Mouse (Mus musculus): Measurements from ENCODE around the gene Lhfpl5. TPM values are rescaled to one million over a fixed set of nuclear protein-coding genes. Genes with fewer than 3 reads are reported as not detected.

The Lhfpl5 gene
- polyA plus RNA-seq, 1 experiment from 2014 or later, result 0.61 TPM

DNA sequence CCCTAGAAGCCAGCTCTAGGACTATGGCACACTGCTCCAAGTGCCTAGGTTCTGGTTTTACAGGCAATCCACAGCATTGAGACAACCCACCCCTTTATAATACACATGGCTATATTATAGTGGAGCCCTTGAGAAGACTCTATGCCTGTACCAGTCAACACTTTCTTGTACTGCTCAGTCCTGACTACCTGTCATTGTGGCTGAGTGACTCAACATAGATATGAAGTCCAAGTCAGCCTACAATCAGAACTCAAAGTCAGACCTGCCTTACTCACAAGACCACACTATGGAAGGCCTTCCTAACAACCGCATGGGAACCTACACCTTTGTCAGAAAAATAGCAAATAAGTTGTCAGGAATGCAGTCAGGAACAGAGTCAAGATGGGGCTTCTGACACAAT is 43.3 kb downstream of the Lhfpl5 start:
- Histone ChIP-seq H3K4me1 (ENCODE audit: insufficient read depth, low read length) (peaks cover 13% of the 10 kb centered on the region), H3K9ac (replicated peaks; ENCODE audit: low read length) (no peak overlapping the region), H3K27ac (ENCODE audit: low read length) (no peak overlapping the region), H3K9me3 (ENCODE audit: low read length) (no peaks in the 10 kb centered on the region), H3K36me3 (ENCODE audit: insufficient read depth, low read length) (peaks cover 27% of the 10 kb centered on the region), H3K27me3 (ENCODE audit: insufficient read depth, low read length) (no peaks in the 10 kb centered on the region), H3K4me2 (replicated peaks; ENCODE audit: low read depth, low read length) (no peak overlapping the region), H3K4me3 (ENCODE audit: low read length) (no peak overlapping the region)
- ATAC-seq (ENCODE audit: low FRiP score, low TSS enrichment), result no peak
- WGBS, result 90% methylated on average over 1 of the region's 1 CpGs

DNA sequence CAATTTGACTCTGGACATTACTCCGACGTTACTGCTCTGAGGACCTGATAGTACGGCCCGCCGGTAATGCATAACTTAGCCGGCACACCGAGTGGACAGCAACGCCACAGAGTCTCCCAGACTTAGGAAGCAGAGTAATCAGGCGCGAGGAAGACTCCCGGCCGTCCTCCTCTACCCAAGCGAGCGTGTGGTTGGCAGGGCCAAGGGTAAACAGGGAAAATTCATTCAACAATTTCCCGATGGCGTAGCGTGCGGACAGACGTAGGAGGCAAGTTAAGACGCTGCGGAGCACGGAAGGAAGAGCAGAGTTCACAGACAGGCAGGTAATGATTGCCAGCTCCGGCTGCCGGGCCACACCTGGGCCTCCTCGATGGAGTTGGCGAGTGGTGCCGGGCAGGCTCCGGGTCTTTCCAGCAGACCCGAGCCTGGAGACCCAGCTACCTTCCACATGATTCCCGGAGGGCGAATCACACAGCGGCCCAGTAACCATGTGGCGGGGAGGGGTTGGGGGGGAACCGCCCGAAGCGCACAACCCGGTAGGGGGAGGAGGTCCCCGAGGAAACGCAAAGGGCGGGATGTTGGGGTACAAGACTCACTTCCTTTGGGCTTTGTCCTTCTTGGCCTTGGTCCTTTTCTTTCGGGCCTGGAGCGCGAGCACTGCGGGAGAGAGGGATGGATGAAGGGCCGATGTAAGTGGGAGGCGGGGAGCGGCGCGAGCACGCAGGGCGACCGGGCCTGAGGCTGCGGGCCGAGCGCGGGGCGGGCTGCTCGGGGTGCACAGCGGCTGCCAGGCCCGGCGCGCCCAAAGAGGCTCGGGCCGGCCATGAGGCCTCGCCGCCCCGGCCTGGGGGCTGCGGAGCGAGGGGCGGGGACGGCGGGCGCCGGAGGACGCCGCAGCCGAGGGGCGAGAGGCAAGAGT is 46.2 kb downstream of the Lhfpl5 start:
- peak; percentile 73 for ATAC-seq (ENCODE audit: low FRiP score, low TSS enrichment)
- under 1% methylated on average over 58 of the region's 78 CpGs for WGBS
- Histone ChIP-seq H3K27ac (ENCODE audit: low read length) (peak overlapping the region; percentile 88), H3K4me1 (ENCODE audit: insufficient read depth, low read length) (peaks cover 13% of the 10 kb centered on the region), H3K36me3 (ENCODE audit: insufficient read depth, low read length) (peaks cover 12% of the 10 kb centered on the region), H3K4me3 (ENCODE audit: low read length) (peak overlapping the region; percentile 95), H3K4me2 (replicated peaks; ENCODE audit: low read depth, low read length) (peak overlapping the region; percentile 77), H3K9me3 (ENCODE audit: low read length) (no peaks in the 10 kb centered on the region), H3K27me3 (ENCODE audit: insufficient read depth, low read length) (no peaks in the 10 kb centered on the region), H3K9ac (replicated peaks; ENCODE audit: low read length) (peak overlapping the region; percentile 94)

DNA sequence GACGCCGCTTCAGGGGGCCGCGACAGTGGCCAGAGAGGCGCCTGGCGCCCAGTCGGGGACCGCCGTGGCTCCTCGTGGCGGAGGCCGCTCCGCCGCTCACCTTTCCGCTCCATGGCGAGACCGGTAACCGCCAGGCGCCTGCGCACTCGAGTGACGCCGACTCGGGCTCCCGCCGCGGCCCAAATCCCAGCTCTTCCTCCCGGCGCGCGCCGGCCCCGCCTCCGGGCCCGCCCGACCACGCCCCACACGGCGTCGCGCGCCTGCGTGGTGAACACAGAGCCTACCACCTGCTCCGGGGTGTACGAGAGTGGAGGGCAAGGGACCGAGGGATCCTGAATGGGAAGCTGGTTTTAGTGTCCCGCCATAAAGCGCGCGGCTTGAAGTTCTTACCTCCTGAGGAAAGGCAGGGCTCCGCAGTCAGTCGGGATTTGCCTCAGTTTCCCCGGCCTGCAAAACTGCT is 46.9 kb downstream of the Lhfpl5 start, which contains the start of gene Srpk1:
Gene Srpk1 (minus strand): TSS at position 410 of the 460 bp plus-strand sequence.
- peak within 1 kb of the TSS; percentile 88 for H3K27ac ChIP-seq (ENCODE audit: low read length)
- under 1% methylated on average over 45 of the region's 53 CpGs for WGBS
- peak; percentile 94 for ATAC-seq (ENCODE audit: low FRiP score, low TSS enrichment)
- no peaks in the 10 kb centered on the region for H3K27me3 ChIP-seq (ENCODE audit: insufficient read depth, low read length)
- no peaks in the 10 kb centered on the region for H3K9me3 ChIP-seq (ENCODE audit: low read length)
- peak within 1 kb of the TSS; percentile 95 for H3K4me3 ChIP-seq (ENCODE audit: low read length)
- H3K9ac ChIP-seq (replicated peaks; ENCODE audit: low read length), result peak within 1 kb of the TSS; percentile 94
- peaks cover 13% of the 10 kb centered on the region for H3K4me1 ChIP-seq (ENCODE audit: insufficient read depth, low read length)
- peaks cover 12% of the 10 kb centered on the region for H3K36me3 ChIP-seq (ENCODE audit: insufficient read depth, low read length)
- H3K4me2 ChIP-seq (replicated peaks; ENCODE audit: low read depth, low read length), result peak within 1 kb of the TSS; percentile 77

DNA sequence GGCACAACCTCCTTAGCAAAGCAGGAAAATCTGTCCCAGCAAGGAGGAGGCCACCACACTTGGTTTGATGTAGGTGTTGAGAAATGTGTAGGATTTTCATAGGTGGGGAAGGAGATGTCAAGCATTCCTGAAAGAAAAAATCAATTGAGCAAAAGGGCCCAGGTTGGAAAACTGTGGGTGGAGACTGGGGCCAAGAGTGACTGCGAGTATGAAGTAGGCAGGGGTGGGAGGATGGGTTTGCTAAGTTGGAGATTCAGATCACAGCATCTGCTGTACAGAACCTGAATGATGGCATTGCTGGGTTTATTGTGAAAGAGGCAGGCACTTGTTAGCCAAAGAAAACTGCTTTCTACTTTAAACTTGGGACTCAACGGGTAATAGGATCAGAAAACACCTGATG is 49.4 kb downstream of the Lhfpl5 start:
- WGBS, result 80% methylated on average over 2 of the region's 2 CpGs
- no peak for ATAC-seq (ENCODE audit: low FRiP score, low TSS enrichment)
- Histone ChIP-seq H3K27ac (ENCODE audit: low read length) (no peak overlapping the region), H3K4me2 (replicated peaks; ENCODE audit: low read depth, low read length) (no peak overlapping the region), H3K4me1 (ENCODE audit: insufficient read depth, low read length) (peaks cover 20% of the 10 kb centered on the region), H3K9ac (replicated peaks; ENCODE audit: low read length) (no peak overlapping the region), H3K36me3 (ENCODE audit: insufficient read depth, low read length) (peaks cover 4% of the 10 kb centered on the region), H3K4me3 (ENCODE audit: low read length) (no peak overlapping the region), H3K9me3 (ENCODE audit: low read length) (no peaks in the 10 kb centered on the region), H3K27me3 (ENCODE audit: insufficient read depth, low read length) (no peaks in the 10 kb centered on the region)

DNA sequence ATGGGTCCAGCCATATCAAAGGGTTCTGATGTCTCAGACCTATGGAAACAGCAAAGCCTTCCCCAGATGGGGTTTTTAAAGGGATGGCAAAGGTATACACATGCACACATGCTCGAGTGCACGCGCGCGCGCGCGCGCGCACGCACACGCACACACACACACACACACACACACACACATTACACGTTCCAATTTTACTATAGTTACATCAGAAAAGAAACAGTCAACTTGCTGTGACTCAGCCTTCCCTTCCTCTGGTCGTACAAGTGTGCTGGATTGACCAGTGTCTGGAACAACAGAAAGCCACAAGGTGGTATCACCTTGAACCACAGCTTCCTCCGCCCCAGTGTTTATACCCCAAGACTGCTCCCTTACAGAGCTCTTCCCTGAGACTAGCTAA is 49.9 kb downstream of the Lhfpl5 start:
- peaks cover 16% of the 10 kb centered on the region for H3K4me1 ChIP-seq (ENCODE audit: insufficient read depth, low read length)
- no peak overlapping the region for H3K27ac ChIP-seq (ENCODE audit: low read length)
- H3K4me3 ChIP-seq (ENCODE audit: low read length), result no peak overlapping the region
- no peak overlapping the region for H3K4me2 ChIP-seq (replicated peaks; ENCODE audit: low read depth, low read length)
- WGBS, result 89% methylated on average over 15 of the region's 15 CpGs
- H3K36me3 ChIP-seq (ENCODE audit: insufficient read depth, low read length), result no peaks in the 10 kb centered on the region
- H3K27me3 ChIP-seq (ENCODE audit: insufficient read depth, low read length), result no peaks in the 10 kb centered on the region
- ATAC-seq (ENCODE audit: low FRiP score, low TSS enrichment), result no peak
- no peak overlapping the region for H3K9ac ChIP-seq (replicated peaks; ENCODE audit: low read length)
- no peaks in the 10 kb centered on the region for H3K9me3 ChIP-seq (ENCODE audit: low read length)

DNA sequence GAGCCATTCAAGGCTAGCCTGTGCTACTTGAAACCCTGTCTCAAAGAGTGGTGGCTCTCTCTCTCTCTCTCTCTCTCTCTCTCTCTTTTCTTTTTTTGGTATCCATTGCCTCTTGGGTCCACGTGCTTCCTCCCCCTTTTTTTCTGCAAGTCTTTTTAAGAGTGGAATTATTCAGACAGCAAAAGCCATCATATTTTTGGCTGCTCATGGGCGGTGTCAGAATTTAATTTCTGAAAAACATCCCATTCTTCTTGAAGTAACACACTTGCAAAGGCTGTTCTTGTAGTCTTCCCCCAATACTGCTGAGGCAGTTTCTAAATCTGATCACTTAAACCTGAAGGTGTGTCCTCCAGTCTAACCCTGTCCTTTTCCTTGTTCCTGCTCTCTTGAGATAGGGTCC is 51.5 kb downstream of the Lhfpl5 start:
- no peak for ATAC-seq (ENCODE audit: low FRiP score, low TSS enrichment)
- no peaks in the 10 kb centered on the region for H3K36me3 ChIP-seq (ENCODE audit: insufficient read depth, low read length)
- H3K9ac ChIP-seq (replicated peaks; ENCODE audit: low read length), result no peak overlapping the region
- WGBS, result 81% methylated on average over 2 of the region's 2 CpGs
- no peaks in the 10 kb centered on the region for H3K27me3 ChIP-seq (ENCODE audit: insufficient read depth, low read length)
- no peaks in the 10 kb centered on the region for H3K9me3 ChIP-seq (ENCODE audit: low read length)
- no peak overlapping the region for H3K4me2 ChIP-seq (replicated peaks; ENCODE audit: low read depth, low read length)
- H3K27ac ChIP-seq (ENCODE audit: low read length), result no peak overlapping the region
- H3K4me1 ChIP-seq (ENCODE audit: insufficient read depth, low read length), result peaks cover 7% of the 10 kb centered on the region
- H3K4me3 ChIP-seq (ENCODE audit: low read length), result no peak overlapping the region

DNA sequence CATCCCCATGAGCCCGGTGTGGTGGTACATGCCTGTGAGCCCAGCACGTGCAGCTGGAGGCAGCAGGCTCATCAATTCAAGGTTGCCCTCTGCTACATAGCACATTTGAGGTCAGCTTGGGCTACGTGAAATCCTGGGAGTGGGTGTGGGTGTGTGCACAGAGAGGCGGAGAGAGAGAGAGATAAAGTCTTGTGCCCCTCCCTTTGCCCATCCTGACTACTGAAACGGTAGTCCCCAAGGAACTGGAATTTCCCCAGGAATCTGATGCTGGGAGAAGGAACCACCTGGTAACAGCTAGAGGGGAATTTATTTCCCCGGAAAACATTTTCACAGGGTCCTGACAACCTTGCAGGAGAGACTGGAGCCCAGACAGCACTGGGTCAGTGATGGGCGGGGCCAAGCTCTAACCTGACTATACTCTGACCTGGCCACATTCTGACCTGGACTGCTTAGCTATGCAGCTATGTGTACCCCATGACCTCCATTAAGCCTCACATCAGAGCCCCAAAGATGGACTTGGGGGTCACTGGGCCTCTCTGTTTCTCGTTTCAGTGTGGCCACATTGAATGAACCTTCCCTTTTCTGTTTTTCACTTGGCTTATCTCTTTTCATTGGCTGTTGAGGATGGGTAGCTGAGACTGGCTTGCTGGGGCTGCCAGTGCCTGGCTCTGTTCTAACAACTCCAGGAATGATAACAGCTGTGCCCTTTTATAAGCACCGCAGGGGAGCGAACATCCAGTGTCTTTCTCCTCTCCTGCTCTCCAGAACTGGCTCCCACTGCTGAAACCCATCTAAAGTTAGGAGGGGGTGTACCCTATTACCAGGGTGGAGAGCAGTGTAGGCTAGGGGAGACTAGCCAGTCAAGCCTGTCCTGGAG is 53.0 kb downstream of the Lhfpl5 start:
- no peaks in the 10 kb centered on the region for H3K9me3 ChIP-seq (ENCODE audit: low read length)
- H3K36me3 ChIP-seq (ENCODE audit: insufficient read depth, low read length), result no peaks in the 10 kb centered on the region
- H3K4me3 ChIP-seq (ENCODE audit: low read length), result no peak overlapping the region
- H3K9ac ChIP-seq (replicated peaks; ENCODE audit: low read length), result no peak overlapping the region
- H3K4me1 ChIP-seq (ENCODE audit: insufficient read depth, low read length), result peaks cover 7% of the 10 kb centered on the region
- no peak overlapping the region for H3K4me2 ChIP-seq (replicated peaks; ENCODE audit: low read depth, low read length)
- H3K27ac ChIP-seq (ENCODE audit: low read length), result no peak overlapping the region
- WGBS, result 46% methylated on average over 10 of the region's 10 CpGs
- no peaks in the 10 kb centered on the region for H3K27me3 ChIP-seq (ENCODE audit: insufficient read depth, low read length)
- peak; percentile 51; the same call in 1 of the 2 replicates for ATAC-seq (ENCODE audit: low FRiP score, low TSS enrichment)

DNA sequence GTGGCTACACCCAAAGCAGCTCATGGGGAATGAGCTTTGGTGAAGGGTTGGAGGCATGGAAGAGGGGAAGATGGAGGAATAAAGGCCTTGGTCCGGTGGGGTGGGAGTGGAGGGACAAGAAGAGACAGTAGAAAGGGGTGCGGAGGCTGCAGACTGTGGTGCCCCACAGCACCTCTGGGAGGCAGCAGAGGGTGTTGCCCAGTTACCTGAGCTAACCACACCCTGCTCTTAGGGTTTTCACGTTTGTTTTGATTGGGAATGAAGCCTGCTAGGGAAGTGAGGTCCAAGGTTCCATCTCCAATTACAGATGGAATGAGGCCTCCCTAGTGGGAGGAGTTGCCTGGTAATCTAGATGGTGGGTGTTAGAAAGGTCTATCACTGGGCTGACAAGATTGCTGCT is 53.7 kb downstream of the Lhfpl5 start:
- H3K36me3 ChIP-seq (ENCODE audit: insufficient read depth, low read length), result no peaks in the 10 kb centered on the region
- no peaks in the 10 kb centered on the region for H3K9me3 ChIP-seq (ENCODE audit: low read length)
- H3K27me3 ChIP-seq (ENCODE audit: insufficient read depth, low read length), result no peaks in the 10 kb centered on the region
- H3K27ac ChIP-seq (ENCODE audit: low read length), result no peak overlapping the region
- 45% methylated on average over 3 of the region's 3 CpGs for WGBS
- no peak overlapping the region for H3K9ac ChIP-seq (replicated peaks; ENCODE audit: low read length)
- no peak for ATAC-seq (ENCODE audit: low FRiP score, low TSS enrichment)
- H3K4me3 ChIP-seq (ENCODE audit: low read length), result no peak overlapping the region
- H3K4me2 ChIP-seq (replicated peaks; ENCODE audit: low read depth, low read length), result no peak overlapping the region
- H3K4me1 ChIP-seq (ENCODE audit: insufficient read depth, low read length), result peaks cover 7% of the 10 kb centered on the region
